Comparison of ENCODE assay signal across 19 mouse cellular contexts in genomic region chr19:15791942-15792341, GRCm38 (mm10).
DNase-seq lines count a peak whose midpoint lies in the region; ATAC-seq and TF ChIP-seq lines count a peak whose summit lies in the region.
"Had no signal": no experiment of that assay in that cellular context is flagged by ENCODE, and none has a peak within 500 bp of the region (broad histone marks: within the 10 kb centered on the region; RNA-seq: fewer than 3 reads in every experiment).

No protein-coding gene starts in this region.

- H3K4me3 ChIP-seq in hindbrain, embryonic 13.5 days: no peak overlapping the region
- H3K4me3 ChIP-seq in hindbrain, postnatal 0 days (ENCODE audit: low read length): no peak overlapping the region
- no peak overlapping the region for H3K4me3 ChIP-seq in midbrain, embryonic 13.5 days (replicated peaks)
- no peak overlapping the region for H3K4me3 ChIP-seq in midbrain, embryonic 11.5 days (ENCODE audit: low read depth, low read length)
- H3K4me3 ChIP-seq in midbrain, embryonic 16.5 days (ENCODE audit: low read depth, low read length): no peak overlapping the region
- H3K4me3 ChIP-seq in neural tube, embryonic 15.5 days (replicated peaks): no peak overlapping the region
- H3K4me3 ChIP-seq: embryonic facial prominence, embryonic 13.5 days; forebrain, embryonic 12.5 days; heart, adult 2 months; heart, embryonic 15.5 days had no signal

- DNase-seq in hindbrain, postnatal 0 days (ENCODE audit: low spot score): no peak
- DNase-seq in midbrain, embryonic 11.5 days (ENCODE audit: low spot score, missing footprints): no peak
- no peak for DNase-seq in kidney, postnatal 10 days
- DNase-seq: adrenal gland, adult 2 months; adrenal gland, postnatal 25 days; cerebellum, adult 18-20 months; cerebellum, adult 9-11 months; cerebellum, postnatal 36 days; gastrocnemius, postnatal 10 days; heart, adult 2 months; heart, postnatal 14 days had no signal

- TF ChIP-seq CTCF in hindbrain, postnatal 0 days (IDR thresholded peaks at IDR 0.05; ENCODE audit: low read depth): no peak

- H3K4me1 ChIP-seq in hindbrain, embryonic 13.5 days (replicated peaks): peaks cover 27% of the 10 kb centered on the region
- no peaks in the 10 kb centered on the region; the same call in 1 of the 2 replicates for H3K4me1 ChIP-seq in hindbrain, postnatal 0 days (ENCODE audit: insufficient read depth, low read length)
- H3K4me1 ChIP-seq in midbrain, embryonic 13.5 days (replicated peaks): peaks cover 22% of the 10 kb centered on the region
- H3K4me1 ChIP-seq in midbrain, embryonic 11.5 days (ENCODE audit: control insufficient read depth, insufficient read depth, low read length): no peaks in the 10 kb centered on the region; the same call in 1 of the 2 replicates
- peaks cover 10% of the 10 kb centered on the region for H3K4me1 ChIP-seq in midbrain, embryonic 16.5 days (ENCODE audit: control insufficient read depth, insufficient read depth, low read length)
- H3K4me1 ChIP-seq in neural tube, embryonic 15.5 days: peaks cover 21% of the 10 kb centered on the region
- H3K4me1 ChIP-seq: embryonic facial prominence, embryonic 13.5 days; heart, embryonic 15.5 days had no signal

- H3K27me3 ChIP-seq in hindbrain, embryonic 13.5 days: peaks cover 7% of the 10 kb centered on the region; the same call in 1 of the 2 replicates
- no peaks in the 10 kb centered on the region for H3K27me3 ChIP-seq in hindbrain, postnatal 0 days (ENCODE audit: insufficient read depth, low read length)
- H3K27me3 ChIP-seq in midbrain, embryonic 13.5 days: peaks cover 52% of the 10 kb centered on the region
- H3K27me3 ChIP-seq in midbrain, embryonic 11.5 days (ENCODE audit: control insufficient read depth, insufficient read depth, low read length): peaks cover 25% of the 10 kb centered on the region
- H3K27me3 ChIP-seq in midbrain, embryonic 16.5 days (ENCODE audit: control insufficient read depth, insufficient read depth, low read depth, low read length): peaks cover 8% of the 10 kb centered on the region; the same call in 1 of the 2 replicates
- H3K27me3 ChIP-seq in neural tube, embryonic 15.5 days (replicated peaks): no peaks in the 10 kb centered on the region; the same call in 1 of the 2 replicates
- H3K27me3 ChIP-seq: embryonic facial prominence, embryonic 13.5 days; heart, embryonic 15.5 days had no signal

- ATAC-seq in hindbrain, embryonic 13.5 days (ENCODE audit: low FRiP score): no peak
- no peak for ATAC-seq in hindbrain, postnatal 0 days
- ATAC-seq in midbrain, embryonic 13.5 days: peak; percentile 38; the same call in 1 of the 2 replicates
- no peak for ATAC-seq in midbrain, embryonic 11.5 days (ENCODE audit: low FRiP score)
- ATAC-seq in midbrain, embryonic 16.5 days: peak; percentile 7; the same call in 1 of the 2 replicates
- peak; percentile 51; the same call in 1 of the 2 replicates for ATAC-seq in neural tube, embryonic 15.5 days (ENCODE audit: low FRiP score)

- H3K27ac ChIP-seq in hindbrain, embryonic 13.5 days: peak overlapping the region; percentile 30; the same call in 1 of the 2 replicates
- no peak overlapping the region for H3K27ac ChIP-seq in hindbrain, postnatal 0 days
- H3K27ac ChIP-seq in midbrain, embryonic 13.5 days: peak overlapping the region; percentile 74
- H3K27ac ChIP-seq in midbrain, embryonic 11.5 days (ENCODE audit: low read depth, low read length): no peak overlapping the region
- peak overlapping the region; percentile 15; the same call in 1 of the 2 replicates for H3K27ac ChIP-seq in midbrain, embryonic 16.5 days (ENCODE audit: low read length)
- no peak overlapping the region for H3K27ac ChIP-seq in neural tube, embryonic 15.5 days (replicated peaks)
- H3K27ac ChIP-seq: embryonic facial prominence, embryonic 13.5 days; forebrain, embryonic 12.5 days; heart, adult 2 months; heart, embryonic 15.5 days had no signal

- no peak overlapping the region for H3K4me2 ChIP-seq in hindbrain, embryonic 13.5 days
- H3K4me2 ChIP-seq in hindbrain, postnatal 0 days (ENCODE audit: low read depth, low read length): no peak overlapping the region
- 0 out of 2 replicates have a peak overlapping the region, but pooled peaks have one; percentile 2 for H3K4me2 ChIP-seq in midbrain, embryonic 13.5 days (replicated peaks)
- no peak overlapping the region for H3K4me2 ChIP-seq in midbrain, embryonic 11.5 days
- no peak overlapping the region for H3K4me2 ChIP-seq in midbrain, embryonic 16.5 days (ENCODE audit: low read length)
- H3K4me2 ChIP-seq in neural tube, embryonic 15.5 days: no peak overlapping the region
- H3K4me2 ChIP-seq: embryonic facial prominence, embryonic 13.5 days; forebrain, embryonic 12.5 days; heart, embryonic 11.5 days; heart, embryonic 15.5 days had no signal

- 67% methylated on average over 4 of the region's 4 CpGs for whole genome bisulfite sequencing in hindbrain, embryonic 13.5 days
- 69% methylated on average over 4 of the region's 4 CpGs for WGBS in hindbrain, postnatal 0 days
- WGBS in midbrain, embryonic 13.5 days: 53% methylated on average over 4 of the region's 4 CpGs
- WGBS in midbrain, embryonic 11.5 days: 75% methylated on average over 4 of the region's 4 CpGs
- 41% methylated on average over 4 of the region's 4 CpGs for WGBS in midbrain, embryonic 16.5 days
- WGBS in neural tube, embryonic 15.5 days: 37% methylated on average over 4 of the region's 4 CpGs

- no peaks in the 10 kb centered on the region for H3K36me3 ChIP-seq in hindbrain, embryonic 13.5 days
- no peaks in the 10 kb centered on the region for H3K36me3 ChIP-seq in hindbrain, postnatal 0 days (ENCODE audit: insufficient read depth, low read length)
- no peaks in the 10 kb centered on the region for H3K36me3 ChIP-seq in midbrain, embryonic 13.5 days
- no peaks in the 10 kb centered on the region for H3K36me3 ChIP-seq in midbrain, embryonic 11.5 days (ENCODE audit: control insufficient read depth, insufficient read depth, low read length)
- no peaks in the 10 kb centered on the region for H3K36me3 ChIP-seq in midbrain, embryonic 16.5 days (ENCODE audit: control insufficient read depth, insufficient read depth, low read length)
- H3K36me3 ChIP-seq in neural tube, embryonic 15.5 days: no peaks in the 10 kb centered on the region
- H3K36me3 ChIP-seq: embryonic facial prominence, embryonic 13.5 days; forebrain, embryonic 12.5 days; heart, embryonic 15.5 days had no signal

- H3K9me3 ChIP-seq in hindbrain, embryonic 13.5 days: no peaks in the 10 kb centered on the region
- no peaks in the 10 kb centered on the region for H3K9me3 ChIP-seq in hindbrain, postnatal 0 days (ENCODE audit: low read length)
- peaks cover 5% of the 10 kb centered on the region; the same call in 1 of the 2 replicates for H3K9me3 ChIP-seq in midbrain, embryonic 13.5 days
- H3K9me3 ChIP-seq in midbrain, embryonic 11.5 days (ENCODE audit: control insufficient read depth, low read length): no peaks in the 10 kb centered on the region; the same call in 1 of the 2 replicates
- 0 out of 2 replicates have a peak, but pooled peaks cover 6% of the 10 kb centered on the region for H3K9me3 ChIP-seq in midbrain, embryonic 16.5 days (replicated peaks; ENCODE audit: control insufficient read depth, low read length, poor library complexity, severe bottlenecking)
- no peaks in the 10 kb centered on the region for H3K9me3 ChIP-seq in neural tube, embryonic 15.5 days (replicated peaks)
- H3K9me3 ChIP-seq: embryonic facial prominence, embryonic 13.5 days; forebrain, embryonic 12.5 days; heart, embryonic 15.5 days had no signal

- no peak overlapping the region for H3K9ac ChIP-seq in hindbrain, embryonic 13.5 days
- no peak overlapping the region for H3K9ac ChIP-seq in hindbrain, postnatal 0 days (replicated peaks; ENCODE audit: low read length)
- no peak overlapping the region for H3K9ac ChIP-seq in midbrain, embryonic 13.5 days (replicated peaks)
- no peak overlapping the region for H3K9ac ChIP-seq in midbrain, embryonic 11.5 days (ENCODE audit: low read length)
- no peak overlapping the region for H3K9ac ChIP-seq in midbrain, embryonic 16.5 days (ENCODE audit: low read depth, low read length)
- no peak overlapping the region for H3K9ac ChIP-seq in neural tube, embryonic 15.5 days (replicated peaks)
- H3K9ac ChIP-seq: embryonic facial prominence, embryonic 13.5 days; forebrain, embryonic 12.5 days; heart, embryonic 15.5 days had no signal

Comparison
In these comparisons a context has a peak if more than half of its experiments do, and no peak if none do; other contexts are left out.
1. ATAC-seq: peak in midbrain, embryonic 13.5 days (single experiment), midbrain, embryonic 16.5 days (single experiment) and neural tube, embryonic 15.5 days (single experiment); none in hindbrain, embryonic 13.5 days (single experiment), hindbrain, postnatal 0 days (single experiment) and midbrain, embryonic 11.5 days (single experiment).
2. H3K27ac ChIP-seq: peak in hindbrain, embryonic 13.5 days (single experiment), midbrain, embryonic 13.5 days (single experiment) and midbrain, embryonic 16.5 days (single experiment); none in hindbrain, postnatal 0 days (single experiment), midbrain, embryonic 11.5 days (single experiment) and neural tube, embryonic 15.5 days (single experiment).